8 mouse cellular contexts compared by ENCODE assay signal in the genomic region with DNA sequence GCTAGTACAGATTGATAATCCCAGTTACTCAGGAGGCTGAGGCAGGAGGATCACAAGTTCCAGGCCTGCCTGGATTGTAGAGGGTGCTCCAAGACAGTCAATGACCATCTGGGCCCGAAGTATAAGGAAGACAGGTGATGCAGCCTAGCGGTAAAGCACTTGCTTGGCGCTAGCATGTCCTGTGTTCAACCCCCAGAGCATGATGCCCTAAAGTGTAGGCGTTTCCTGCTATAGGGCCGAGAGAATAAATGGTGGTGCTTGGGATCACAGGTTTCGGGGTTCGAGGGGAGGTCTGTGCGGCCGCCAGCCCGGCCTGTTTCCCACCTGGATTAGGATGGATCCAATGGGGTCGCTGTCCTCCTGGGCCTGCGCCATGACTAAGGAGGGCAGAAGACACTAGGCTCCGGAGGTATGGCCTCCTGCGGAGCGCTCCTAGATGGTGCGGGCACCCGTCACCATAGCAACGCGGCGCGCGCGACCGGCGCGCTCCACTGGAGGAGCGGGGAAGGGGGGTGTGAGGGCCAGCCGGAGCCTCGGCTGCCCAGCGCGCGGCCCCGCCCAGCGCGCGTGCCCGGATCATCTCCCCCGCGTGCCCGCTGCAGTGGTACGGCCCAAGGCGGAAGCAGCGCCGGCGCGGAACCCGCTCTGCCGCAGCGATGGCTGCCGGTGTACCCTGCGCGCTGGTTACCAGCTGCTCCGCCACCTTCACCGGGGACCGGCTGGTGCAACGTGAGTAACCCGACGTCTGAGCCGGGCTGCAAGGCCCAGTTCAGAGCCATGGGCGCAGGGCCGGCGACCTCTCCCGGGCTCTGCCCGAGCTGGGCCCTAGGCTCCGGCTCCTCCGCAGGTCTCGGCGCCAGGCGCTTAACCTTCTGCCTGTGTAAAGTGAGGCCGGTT. TPM values are rescaled to one million over a fixed set of nuclear protein-coding genes. Genes with fewer than 3 reads are reported as not detected.
DNase-seq lines count a peak whose midpoint lies in the region; ATAC-seq and TF ChIP-seq lines count a peak whose summit lies in the region.

Iqch (minus strand) TSS at position 451 of the 897 bp plus-strand sequence.
Aagab (plus strand) TSS at position 618 of the 897 bp plus-strand sequence.

- peak within 1 kb of the TSS; percentile 96 for H3K4me3 ChIP-seq in heart, embryonic 11.5 days (ENCODE audit: low read depth, low read length)
- peak within 1 kb of the TSS; percentile 90 for H3K4me3 ChIP-seq in kidney, embryonic 15.5 days (replicated peaks)

- peaks cover 19% of the 10 kb centered on the region for H3K4me1 ChIP-seq in heart, embryonic 11.5 days (ENCODE audit: control insufficient read depth, insufficient read depth, low read length)
- H3K4me1 ChIP-seq in kidney, embryonic 15.5 days = peaks cover 24% of the 10 kb centered on the region

- peak; percentile 92 for ATAC-seq in erythroblast, adult 5-6 weeks (replicated peaks; ENCODE audit: low FRiP score, poor library complexity, severe bottlenecking)
- ATAC-seq in heart, embryonic 11.5 days (replicated peaks; ENCODE audit: insufficient number of reproducible peaks, low FRiP score, low TSS enrichment) = peak; percentile 96
- peak; percentile 99 for ATAC-seq in kidney, embryonic 15.5 days (replicated peaks; ENCODE audit: low FRiP score)

- H3K4me2 ChIP-seq in heart, embryonic 11.5 days = peak within 1 kb of the TSS; percentile 76
- peak within 1 kb of the TSS; percentile 66 for H3K4me2 ChIP-seq in kidney, embryonic 15.5 days

- peak within 1 kb of the TSS; percentile 90 for H3K9ac ChIP-seq in heart, embryonic 11.5 days (ENCODE audit: low read depth, low read length)
- H3K9ac ChIP-seq in kidney, embryonic 15.5 days = peak within 1 kb of the TSS; percentile 75

- no peaks in the 10 kb centered on the region for H3K9me3 ChIP-seq in heart, embryonic 11.5 days (replicated peaks; ENCODE audit: control insufficient read depth, low read length)
- H3K9me3 ChIP-seq in kidney, embryonic 15.5 days (replicated peaks) = no peaks in the 10 kb centered on the region

- TF ChIP-seq POLR2A in brain, embryonic 14.5 days (IDR thresholded peaks at IDR 0.05; ENCODE audit: borderline replicate concordance, extremely low read depth, insufficient read depth, insufficient read length, poor library complexity, severe bottlenecking) = peak; percentile 88

- no peaks in the 10 kb centered on the region for H3K27me3 ChIP-seq in heart, embryonic 11.5 days (ENCODE audit: control insufficient read depth, insufficient read depth, low read length)
- no peaks in the 10 kb centered on the region for H3K27me3 ChIP-seq in kidney, embryonic 15.5 days

- TF ChIP-seq CTCF in brain, embryonic 14.5 days (IDR thresholded peaks at IDR 0.05; ENCODE audit: borderline replicate concordance, extremely low read depth, insufficient read depth, insufficient read length) = no peak

- WGBS in heart, embryonic 11.5 days (ENCODE audit: insufficient replicate concordance) = 2% methylated on average over 69 of the region's 70 CpGs
- WGBS in kidney, embryonic 15.5 days = 1% methylated on average over 68 of the region's 70 CpGs

- H3K36me3 ChIP-seq in heart, embryonic 11.5 days (ENCODE audit: control insufficient read depth, insufficient read depth, low read length) = no peaks in the 10 kb centered on the region
- no peaks in the 10 kb centered on the region for H3K36me3 ChIP-seq in kidney, embryonic 15.5 days

- DNase-seq in CD4-positive helper T cell, adult 2 months (ENCODE audit: low read depth, low spot score) = peak; percentile 100
- DNase-seq in brain, embryonic 14.5 days (ENCODE audit: low read depth) = peak; percentile 98
- DNase-seq in liver = peak; percentile 98
- peak; percentile 94 to 96 for DNase-seq in monocyte, adult 2 months (ENCODE audit: low read depth in 1 of 2, low spot score in 2 of 2)
- DNase-seq in spleen, postnatal 14 days (ENCODE audit: low spot score in 2 of 2) = peak; percentile 97 to 98

- H3K27ac ChIP-seq in heart, embryonic 11.5 days (ENCODE audit: low read depth, low read length) = 0 out of 2 replicates have a peak within 1 kb of the TSS, but pooled peaks have one; percentile 22
- peak within 1 kb of the TSS; percentile 63 for H3K27ac ChIP-seq in kidney, embryonic 15.5 days

RNA-seq across cellular contexts. Expression of gene Iqch, which starts in this region (rescaled TPM):
- polyA plus RNA-seq in brain, embryonic 14.5 days (2012; rRNA removed) = 0.04 and 0.11 TPM in 2 replicates
- not detected in 2 replicates for total RNA-seq in erythroblast, adult 5-6 weeks (2015; ENCODE audit: low replicate concordance)
- total RNA-seq in erythroblast, adult 5-6 weeks (2017; ENCODE audit: low replicate concordance) = 0.28 TPM in 1 of 2 replicates, not detected in the other
- 0.11 TPM in 1 of 2 replicates, not detected in the other for polyA plus RNA-seq in heart, embryonic 11.5 days (2014; fragmentation: Nextera tagmentation; extraction: Ambion mirVana)
- 0.04 TPM in 1 of 2 replicates, not detected in the other for polyA plus RNA-seq in kidney, embryonic 15.5 days (2015; fragmentation: Nextera tagmentation; extraction: Ambion mirVana)

RNA-seq across cellular contexts. Expression of gene Aagab, which starts in this region (rescaled TPM):
- 24.9 and 27.9 TPM in 2 replicates for polyA plus RNA-seq in brain, embryonic 14.5 days (2012; rRNA removed)
- 6.3 and 15.9 TPM in 2 replicates for total RNA-seq in erythroblast, adult 5-6 weeks (2015; ENCODE audit: low replicate concordance)
- total RNA-seq in erythroblast, adult 5-6 weeks (2017; ENCODE audit: low replicate concordance) = 9.9 and 17.7 TPM in 2 replicates
- polyA plus RNA-seq in heart, embryonic 11.5 days (2014; fragmentation: Nextera tagmentation; extraction: Ambion mirVana) = 20.9 and 25.9 TPM in 2 replicates
- 32.7 and 33.3 TPM in 2 replicates for polyA plus RNA-seq in kidney, embryonic 15.5 days (2015; fragmentation: Nextera tagmentation; extraction: Ambion mirVana)

Comparison
In these comparisons a context has a peak if more than half of its experiments do, and no peak if none do; other contexts are left out.
1. Peak in every context shown above with its lines: DNase-seq, ATAC-seq, H3K4me3 ChIP-seq and H3K27ac ChIP-seq.